Mouse (Mus musculus): ENCODE data around the gene Dnajc5g.

- TF ChIP-seq CTCF (IDR thresholded peaks at IDR 0.05; ENCODE audit: extremely low read depth, insufficient read length, insufficient replicate concordance, low read depth, low read length) = no peak
- TF ChIP-seq POLR2A (IDR thresholded peaks at IDR 0.05; ENCODE audit: low read depth, low read length) = no peak
Observed at GRCm38 (mm10) chr5:31153516-31154151, 47.5 kb downstream of the Dnajc5g start.
